In genomic region chr7:114181391-114181790, GRCm38 (mm10) we compare ENCODE assay signal across 8 mouse cellular contexts.
DNase-seq lines count a peak whose midpoint lies in the region; ATAC-seq and TF ChIP-seq lines count a peak whose summit lies in the region.

No protein-coding gene starts in this region.

- H3ac ChIP-seq in C2C12 (ENCODE audit: control insufficient read depth, insufficient read length, low read depth) = no peak overlapping the region

- ATAC-seq in forebrain, embryonic 15.5 days (replicated peaks) = peak; percentile 92
- ATAC-seq in heart, embryonic 16.5 days (replicated peaks; ENCODE audit: extremely low read depth, insufficient read depth, low FRiP score) = peak; percentile 93
- peak; percentile 97 for ATAC-seq in lung, embryonic 16.5 days (ENCODE audit: low read depth)

- no peaks in the 10 kb centered on the region for H3K79me2 ChIP-seq in C2C12 (ENCODE audit: control insufficient read depth, insufficient read depth)

- no peak overlapping the region for H3K9ac ChIP-seq in forebrain, embryonic 15.5 days (replicated peaks)
- no peak overlapping the region for H3K9ac ChIP-seq in heart, embryonic 16.5 days (ENCODE audit: low read length)
- H3K9ac ChIP-seq in lung, embryonic 16.5 days (ENCODE audit: low read length) = no peak overlapping the region

- TF ChIP-seq CTCF in C2C12 (IDR thresholded peaks at IDR 0.05; ENCODE audit: control insufficient read depth, insufficient read depth, insufficient read length) = no peak
- TF ChIP-seq CTCF in brain, embryonic 14.5 days (IDR thresholded peaks at IDR 0.05; ENCODE audit: borderline replicate concordance, extremely low read depth, insufficient read depth, insufficient read length) = no peak

- TF ChIP-seq POLR2A in brain, embryonic 14.5 days (IDR thresholded peaks at IDR 0.05; ENCODE audit: borderline replicate concordance, extremely low read depth, insufficient read depth, insufficient read length, poor library complexity, severe bottlenecking) = no peak

- peak; percentile 90 for DNase-seq in brain, embryonic 14.5 days (ENCODE audit: low read depth)
- DNase-seq in kidney, postnatal 36 days = peak; percentile 89 to 91
- peak; percentile 31 for DNase-seq in retina, postnatal 7 days (ENCODE audit: low read depth, low spot score)
- DNase-seq in urinary bladder, postnatal 14 days (ENCODE audit: low spot score) = peak; percentile 92

- H3K27ac ChIP-seq in forebrain, embryonic 15.5 days (replicated peaks) = peak overlapping the region; percentile 73
- peak overlapping the region; percentile 65 for H3K27ac ChIP-seq in heart, embryonic 16.5 days (ENCODE audit: low read length)
- peak overlapping the region; percentile 56 for H3K27ac ChIP-seq in lung, embryonic 16.5 days (ENCODE audit: low read length)

- no peak overlapping the region for H3K4me2 ChIP-seq in forebrain, embryonic 15.5 days (replicated peaks)
- H3K4me2 ChIP-seq in heart, embryonic 16.5 days (ENCODE audit: low read depth, low read length) = peak overlapping the region; percentile 11; the same call in 1 of the 2 replicates
- H3K4me2 ChIP-seq in lung, embryonic 16.5 days (ENCODE audit: low read depth, low read length) = no peak overlapping the region

- no peak overlapping the region for H3K4me3 ChIP-seq in C2C12 (ENCODE audit: insufficient read depth, poor library complexity, severe bottlenecking)
- no peak overlapping the region for H3K4me3 ChIP-seq in forebrain, embryonic 15.5 days
- H3K4me3 ChIP-seq in heart, embryonic 16.5 days (ENCODE audit: low read length) = no peak overlapping the region
- H3K4me3 ChIP-seq in lung, embryonic 16.5 days (ENCODE audit: low read length) = no peak overlapping the region

- no peaks in the 10 kb centered on the region for H3K36me3 ChIP-seq in C2C12 (ENCODE audit: control insufficient read depth, insufficient read depth)
- no peaks in the 10 kb centered on the region for H3K36me3 ChIP-seq in forebrain, embryonic 15.5 days
- no peaks in the 10 kb centered on the region for H3K36me3 ChIP-seq in heart, embryonic 16.5 days (ENCODE audit: control insufficient read depth, insufficient read depth)
- no peaks in the 10 kb centered on the region for H3K36me3 ChIP-seq in lung, embryonic 16.5 days (ENCODE audit: control insufficient read depth, insufficient read depth, low read length)

- 24% methylated on average over 5 of the region's 5 CpGs for WGBS in forebrain, embryonic 15.5 days
- 4% methylated on average over 5 of the region's 5 CpGs for WGBS in heart, embryonic 16.5 days
- WGBS in lung, embryonic 16.5 days = 10% methylated on average over 5 of the region's 5 CpGs

- no peaks in the 10 kb centered on the region for H3K79me3 ChIP-seq in C2C12 (ENCODE audit: low read depth)

- no peaks in the 10 kb centered on the region for H3K9me3 ChIP-seq in forebrain, embryonic 15.5 days
- H3K9me3 ChIP-seq in heart, embryonic 16.5 days (replicated peaks; ENCODE audit: control insufficient read depth, low read length) = no peaks in the 10 kb centered on the region
- no peaks in the 10 kb centered on the region for H3K9me3 ChIP-seq in lung, embryonic 16.5 days (ENCODE audit: control insufficient read depth, low read length)

- H3K4me1 ChIP-seq in forebrain, embryonic 15.5 days = peaks cover 18% of the 10 kb centered on the region
- peaks cover 30% of the 10 kb centered on the region for H3K4me1 ChIP-seq in heart, embryonic 16.5 days (ENCODE audit: control insufficient read depth, insufficient read depth, low read length)
- peaks cover 9% of the 10 kb centered on the region for H3K4me1 ChIP-seq in lung, embryonic 16.5 days (replicated peaks; ENCODE audit: control insufficient read depth, insufficient read depth, low read length)

- no peaks in the 10 kb centered on the region for H3K27me3 ChIP-seq in C2C12 (ENCODE audit: control insufficient read depth, insufficient read depth, insufficient read length)
- no peaks in the 10 kb centered on the region for H3K27me3 ChIP-seq in forebrain, embryonic 15.5 days
- H3K27me3 ChIP-seq in heart, embryonic 16.5 days (ENCODE audit: control insufficient read depth, insufficient read depth, low read length) = no peaks in the 10 kb centered on the region
- no peaks in the 10 kb centered on the region for H3K27me3 ChIP-seq in lung, embryonic 16.5 days (ENCODE audit: control insufficient read depth, insufficient read depth, low read depth, low read length)

TF ChIP-seq in C2C12, 6 proteins besides CTCF, POLR2A, EP300 and RAD21:
- peak; percentile 56 for TF ChIP-seq FOSL1 (IDR thresholded peaks at IDR 0.05; ENCODE audit: insufficient read depth, low read length, poor library complexity, severe bottlenecking)
- TF ChIP-seq CEBPB (IDR thresholded peaks at IDR 0.05; ENCODE audit: low read depth) = peak; percentile 52
- TF ChIP-seq USF1 (IDR thresholded peaks at IDR 0.05; ENCODE audit: low read depth) = no peak
- TF ChIP-seq MYOG (IDR thresholded peaks at IDR 0.05; ENCODE audit: control insufficient read depth, extremely low read depth, insufficient read length) = no peak
- TF ChIP-seq MAX (IDR thresholded peaks at IDR 0.05) = peak; percentile 94
- TF ChIP-seq MYOD1 (IDR thresholded peaks at IDR 0.05; ENCODE audit: control insufficient read depth, insufficient read length, low read depth) = peak; percentile 98

Comparison
In these comparisons a context has a peak if more than half of its experiments do, and no peak if none do; other contexts are left out.
1. DNase-seq: peak in every context shown above with its lines; median percentile 92 in urinary bladder, postnatal 14 days; 90 in brain, embryonic 14.5 days; 90 in kidney, postnatal 36 days; 31 in retina, postnatal 7 days.